Mouse (Mus musculus) kidney, adult 2 months (tissue): ENCODE measurements around the gene Ptpn1. TPM values are rescaled to one million over a fixed set of nuclear protein-coding genes. Genes with fewer than 3 reads are reported as not detected.

Experiments
- DNase-seq: peaks from one replicate; pipeline ENCODE4 v3.0.0; 2021
- H3K27ac ChIP-seq: fragments of 200-500 bp; 2 replicates; pipeline ENCODE4 v1.5.1; 2012; ENCODE audit warnings: low read depth, low read length, control low read depth, inconsistent platforms; ENCODE audit not compliant: insufficient read depth
- H3K27me3 ChIP-seq: fragments of 200-500 bp; replicated peaks from 2 replicates; pipeline ENCODE4 v1.6.1; 2012; ENCODE audit warnings: mild to moderate bottlenecking, moderate library complexity, low read length, inconsistent platforms; ENCODE audit not compliant: control insufficient read depth, insufficient read depth
- H3K36me3 ChIP-seq: fragments of 200-500 bp; 2 replicates; pipeline ENCODE4 v1.6.1; 2012; ENCODE audit warnings: mild to moderate bottlenecking, moderate library complexity, low read length, inconsistent platforms; ENCODE audit not compliant: control insufficient read depth, insufficient read depth
- H3K4me1 ChIP-seq: fragments of 200-500 bp; 2 replicates; pipeline ENCODE4 v1.6.1; 2011; ENCODE audit warnings: low read length; ENCODE audit not compliant: control insufficient read depth, insufficient read depth
- H3K4me3 ChIP-seq: fragments of 200-500 bp; 2 replicates; pipeline ENCODE4 v1.5.1; 2011; ENCODE audit warnings: mild to moderate bottlenecking, low read depth, low read length, control low read depth; ENCODE audit not compliant: insufficient read depth
- CTCF ChIP-seq: fragments of 200-500 bp; conservative IDR thresholded peaks from 2 replicates; pipeline ENCODE4 v1.5.1; 2011; ENCODE audit warnings: low read depth, mild to moderate bottlenecking, control low read depth, low read length, moderate library complexity, mixed read lengths; ENCODE audit not compliant: insufficient read depth, insufficient read length
- POLR2A ChIP-seq: fragments of 200-500 bp; IDR thresholded peaks from one replicate; pipeline ENCODE4 v1.6.1; 2011; ENCODE audit warnings: low read depth, low read length, control low read depth
- WGBS: fragments of 180-500 bp; shearing (Covaris S2); methylation state at CpG from one replicate; pipeline ENCODE4 v1.1.7; 2018; 5-methylcytosine and 5-hydroxymethylcytosine counted together
- polyA plus RNA-seq: library from polyadenylated mRNA; depleted of rRNA; stranded (reverse); fragments of >200 nt; gene quantifications from 2 replicates; pipeline ENCODE4 v1.2.3, GENCODE M21; 2012

The Ptpn1 gene
- polyA plus RNA-seq, 1 experiment = 29.9 TPM

DNA sequence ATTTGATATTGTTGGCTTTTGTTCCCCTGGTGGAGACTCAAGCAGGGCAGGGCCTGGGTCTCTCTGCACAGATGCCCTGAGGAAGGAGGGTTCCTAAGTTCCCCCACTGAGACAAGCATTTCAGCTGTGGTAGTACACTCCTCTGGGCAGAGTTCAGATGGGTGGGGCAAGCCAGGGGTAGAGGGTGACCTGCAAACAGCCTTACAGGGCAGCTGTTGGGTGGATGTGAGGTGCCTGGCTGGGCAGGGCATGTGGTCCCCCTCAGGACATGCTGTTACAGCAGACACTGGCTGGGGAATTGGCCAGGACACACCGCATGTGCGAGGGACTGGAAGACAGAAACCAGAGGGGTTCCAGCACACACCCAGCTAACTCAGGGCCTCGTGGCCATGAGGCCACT lies 73.1 kb downstream of the Ptpn1 start:
- H3K4me1 ChIP-seq = peaks cover 7% of the 10 kb centered on the region; the same call in 1 of the 2 replicates
- no peaks in the 10 kb centered on the region for H3K36me3 ChIP-seq
- 71% methylated on average over 3 of the region's 3 CpGs for WGBS
- H3K4me3 ChIP-seq = no peak overlapping the region
- no peak overlapping the region for H3K27ac ChIP-seq
- no peaks in the 10 kb centered on the region for H3K27me3 ChIP-seq
- DNase-seq = peak; percentile 78
- no peak for TF ChIP-seq CTCF

- TF ChIP-seq POLR2A = no peak
- TF ChIP-seq CTCF = no peak
- 34% methylated on average over 3 of the region's 3 CpGs for WGBS
- no peaks in the 10 kb centered on the region for H3K36me3 ChIP-seq
- peaks cover 7% of the 10 kb centered on the region; the same call in 1 of the 2 replicates for H3K4me1 ChIP-seq
- peak; percentile 75 for DNase-seq
- no peak overlapping the region for H3K27ac ChIP-seq
- H3K4me3 ChIP-seq = no peak overlapping the region
- H3K27me3 ChIP-seq = no peaks in the 10 kb centered on the region
Measured at GRCm38 (mm10) chr2:168005616-168006015, 73.8 kb downstream of the Ptpn1 start.

DNA sequence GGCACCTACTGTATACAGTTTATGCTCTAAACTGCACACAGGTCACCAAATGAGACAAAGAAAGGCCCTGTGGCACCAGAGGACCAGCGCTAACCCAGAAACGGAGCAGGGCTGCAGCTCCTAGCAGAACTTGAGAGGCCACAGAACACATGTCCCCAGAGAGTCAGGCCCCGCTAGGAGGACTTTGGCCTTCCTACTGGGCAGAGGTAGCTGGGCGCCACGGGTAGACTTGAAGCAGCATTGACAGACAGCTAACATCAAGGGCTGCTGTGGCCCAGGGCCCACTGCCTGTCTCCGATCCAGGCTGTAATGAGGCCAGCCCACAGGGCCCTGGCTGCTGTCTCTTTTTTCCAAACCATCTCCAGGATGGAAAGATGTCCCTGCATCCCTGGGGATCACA lies 74.6 kb downstream of the Ptpn1 start:
- Histone ChIP-seq H3K27me3 (no peaks in the 10 kb centered on the region), H3K27ac (no peak overlapping the region), H3K4me3 (no peak overlapping the region), H3K36me3 (no peaks in the 10 kb centered on the region), H3K4me1 (peaks cover 7% of the 10 kb centered on the region; the same call in 1 of the 2 replicates)
- peak; percentile 78 for DNase-seq
- 61% methylated on average over 6 of the region's 6 CpGs for WGBS
- TF ChIP-seq CTCF = no peak

- no peak for DNase-seq
- TF ChIP-seq CTCF = no peak
- TF ChIP-seq POLR2A = no peak
- Histone ChIP-seq H3K36me3 (no peaks in the 10 kb centered on the region), H3K27ac (no peak overlapping the region), H3K4me1 (peaks cover 7% of the 10 kb centered on the region; the same call in 1 of the 2 replicates), H3K4me3 (no peak overlapping the region), H3K27me3 (no peaks in the 10 kb centered on the region)
- WGBS = 88% methylated on average over 3 of the region's 3 CpGs
Measured at GRCm38 (mm10) chr2:168008132-168008531, 76.3 kb downstream of the Ptpn1 start.

DNA sequence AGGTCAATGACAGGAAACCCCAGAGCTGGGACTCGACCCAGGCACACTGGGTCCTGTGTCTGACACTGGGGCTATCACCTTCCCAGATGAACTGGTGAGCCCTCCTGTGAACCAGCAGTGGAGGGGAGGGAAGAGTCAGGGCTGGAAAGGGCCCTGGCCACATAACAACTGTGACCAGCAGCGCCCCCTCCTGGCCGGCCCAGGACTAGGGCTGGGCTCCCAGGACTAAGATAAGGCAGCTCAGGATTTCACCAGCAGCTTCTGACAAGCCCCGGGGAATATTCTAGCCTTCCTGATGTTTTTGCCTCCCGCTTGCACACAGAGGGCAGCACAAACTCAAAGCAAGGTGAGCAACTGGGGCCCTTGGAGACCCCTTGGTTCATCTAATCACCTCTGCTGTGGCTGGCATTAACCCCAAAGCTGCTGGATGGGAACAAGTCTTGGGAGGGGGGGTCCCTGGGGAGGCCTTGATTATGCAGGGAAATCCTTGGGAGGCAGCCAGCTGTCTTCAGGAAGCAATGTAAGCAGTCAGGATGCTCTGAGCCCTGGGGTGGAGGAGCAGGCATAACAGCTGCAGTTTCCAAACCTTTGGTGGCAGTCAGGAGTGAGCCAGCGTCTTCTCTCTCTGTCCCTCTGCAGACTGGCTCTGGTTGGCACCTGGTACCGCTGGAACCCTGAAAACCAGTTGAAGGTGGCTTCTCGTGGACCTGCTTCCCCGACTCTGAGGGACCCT lies 78.2 kb downstream of the Ptpn1 start, which contains the start of gene Ripor3:
TSS of gene Ripor3 (minus strand) at position 683 of the 733 bp plus-strand sequence.
- Histone ChIP-seq H3K36me3 (no peaks in the 10 kb centered on the region), H3K4me1 (peaks cover 7% of the 10 kb centered on the region; the same call in 1 of the 2 replicates), H3K4me3 (no peak within 1 kb of the TSS), H3K27me3 (no peaks in the 10 kb centered on the region), H3K27ac (no peak within 1 kb of the TSS)
- TF ChIP-seq POLR2A (no peak), CTCF (peak; percentile 75)
- peak; percentile 76 for DNase-seq
- WGBS = 37% methylated on average over 9 of the region's 9 CpGs

- no peak for TF ChIP-seq POLR2A
- H3K4me1 ChIP-seq = peaks cover 2% of the 10 kb centered on the region; the same call in 1 of the 2 replicates
- no peak overlapping the region for H3K27ac ChIP-seq
- no peak overlapping the region for H3K4me3 ChIP-seq
- H3K27me3 ChIP-seq = no peaks in the 10 kb centered on the region
- 36% methylated on average over 11 of the region's 11 CpGs for WGBS
- no peak for DNase-seq
- H3K36me3 ChIP-seq = no peaks in the 10 kb centered on the region
Measured at GRCm38 (mm10) chr2:168010893-168011292, 79.0 kb downstream of the Ptpn1 start.

GRCm38 (mm10) chr2:168016951-168017391 lies 85.1 kb downstream of the Ptpn1 start:
- DNase-seq = peak; percentile 82
- peak; percentile 82 for TF ChIP-seq CTCF
- no peak for TF ChIP-seq POLR2A
- WGBS = 18% methylated on average over 5 of the region's 5 CpGs
- Histone ChIP-seq H3K4me3 (no peak overlapping the region), H3K36me3 (no peaks in the 10 kb centered on the region), H3K4me1 (no peaks in the 10 kb centered on the region), H3K27me3 (no peaks in the 10 kb centered on the region), H3K27ac (no peak overlapping the region; the same call in 1 of the 2 replicates)
